Mouse (Mus musculus): ENCODE measurements around the gene Gm20538.
A peak's percentile ranks its signal among the peaks of the same experiment; 100 is the strongest.

Gm20538 gene

GRCm38 (mm10) chr19:44552731-44553130 lies at the start of gene Gm20538:
Gene Gm20538, minus strand, starts transcription at chr19:44552831.
- DNase-seq (ENCODE audit: extremely low read depth, low read depth) = no peak

DNA sequence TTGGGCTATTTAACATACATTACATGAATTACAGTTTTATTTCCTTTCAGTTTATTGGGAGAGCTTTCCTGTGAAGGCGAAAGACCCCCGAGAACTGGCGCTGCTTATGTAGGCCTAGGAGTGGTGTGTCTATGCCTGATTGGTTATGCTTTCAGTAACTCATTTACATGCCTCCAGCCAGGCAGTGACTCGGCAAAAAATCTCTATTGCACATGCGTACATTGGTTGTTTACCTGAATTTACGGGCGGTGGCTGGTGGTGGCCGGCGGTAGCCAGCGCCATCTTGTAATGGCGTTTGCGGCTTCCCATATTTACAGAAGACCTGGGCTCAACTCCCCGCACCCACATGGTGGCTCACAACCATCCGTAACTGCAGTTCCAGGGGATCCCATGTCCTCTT lies 41.5 kb upstream of the Gm20538 start:
- no peak for DNase-seq (ENCODE audit: extremely low read depth, low read depth)

GRCm38 (mm10) chr19:44591638-44592037 lies 39.0 kb upstream of the Gm20538 start:
- DNase-seq (ENCODE audit: extremely low read depth, low read depth) = no peak

DNA sequence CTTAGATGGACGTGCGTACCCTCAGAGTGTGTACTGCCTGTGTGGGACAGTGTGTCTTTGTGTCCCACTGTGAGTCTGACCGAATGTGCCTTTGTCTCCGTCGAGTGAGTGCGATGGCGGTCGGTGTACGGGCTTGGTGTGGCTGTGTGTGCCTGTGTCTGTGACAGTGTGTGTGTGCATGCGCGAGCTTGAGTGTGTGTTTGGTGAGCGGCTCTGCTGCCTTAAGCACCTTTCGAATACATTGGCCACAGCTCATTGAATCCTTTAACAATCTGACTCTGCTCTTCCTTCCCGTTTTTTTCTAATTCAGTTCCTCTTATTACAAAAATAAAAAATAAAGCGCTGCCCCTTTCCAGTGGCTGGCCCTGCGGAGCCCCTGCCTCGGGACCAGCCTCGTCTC lies 38.4 kb upstream of the Gm20538 start:
- no peak for DNase-seq (ENCODE audit: extremely low read depth, low read depth)

GRCm38 (mm10) chr19:44589591-44590223 lies 37.1 kb upstream of the Gm20538 start:
- DNase-seq (ENCODE audit: extremely low read depth, low read depth) = no peak

DNA sequence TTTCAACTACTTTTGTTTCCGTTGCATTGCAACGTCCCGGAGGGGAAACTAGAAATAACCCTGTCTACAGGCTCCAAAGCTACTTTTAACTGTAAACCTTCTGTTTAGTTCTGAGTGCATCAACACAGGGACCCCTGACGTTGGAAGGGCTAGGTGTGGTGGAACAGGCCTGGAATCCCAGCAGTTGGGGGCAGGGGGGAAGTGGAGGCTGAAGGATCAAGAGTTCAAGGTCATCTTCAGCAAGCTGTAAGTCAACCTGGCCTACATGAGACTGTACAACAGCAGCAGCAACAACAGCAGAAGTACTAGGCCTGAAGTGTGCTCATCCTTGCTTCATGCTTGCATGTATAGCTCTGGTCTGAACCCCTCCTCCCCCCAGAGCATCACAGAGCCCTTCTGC lies 35.4 kb upstream of the Gm20538 start:
- DNase-seq (ENCODE audit: extremely low read depth, low read depth) = no peak

DNA sequence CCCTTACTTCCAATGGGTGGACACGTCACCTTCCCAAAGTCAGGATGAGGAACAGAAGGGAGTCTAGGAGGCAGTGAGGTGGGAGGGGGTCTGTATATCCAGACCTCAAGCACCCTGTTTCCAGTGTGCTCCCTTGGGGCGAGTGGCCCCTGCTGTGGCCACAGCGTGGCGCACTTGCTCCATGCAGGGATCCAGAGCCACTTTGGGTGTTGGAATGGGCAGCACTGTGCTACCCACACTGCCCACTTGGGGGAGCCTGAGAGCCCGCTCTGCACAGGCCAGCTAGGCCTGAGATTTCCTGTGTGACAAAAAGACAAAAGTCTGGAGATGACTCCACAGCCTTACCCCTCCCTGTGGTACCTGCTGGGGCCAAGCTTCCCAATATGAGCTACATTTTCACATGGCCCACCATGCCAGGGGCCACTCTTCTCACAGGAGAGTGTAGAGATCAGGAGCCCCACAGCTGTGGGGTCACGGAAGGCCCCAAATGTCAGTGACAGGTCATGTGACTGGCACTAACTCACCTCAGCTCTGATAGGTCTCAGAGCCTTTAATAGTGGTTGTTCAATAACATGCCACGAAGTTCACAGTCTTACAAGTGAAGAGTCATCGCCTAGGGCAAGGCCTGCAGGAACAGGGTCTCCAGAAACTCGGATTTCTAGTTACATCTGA lies 30.1 kb upstream of the Gm20538 start:
- peak; percentile 65 for DNase-seq (ENCODE audit: extremely low read depth, low read depth)

DNA sequence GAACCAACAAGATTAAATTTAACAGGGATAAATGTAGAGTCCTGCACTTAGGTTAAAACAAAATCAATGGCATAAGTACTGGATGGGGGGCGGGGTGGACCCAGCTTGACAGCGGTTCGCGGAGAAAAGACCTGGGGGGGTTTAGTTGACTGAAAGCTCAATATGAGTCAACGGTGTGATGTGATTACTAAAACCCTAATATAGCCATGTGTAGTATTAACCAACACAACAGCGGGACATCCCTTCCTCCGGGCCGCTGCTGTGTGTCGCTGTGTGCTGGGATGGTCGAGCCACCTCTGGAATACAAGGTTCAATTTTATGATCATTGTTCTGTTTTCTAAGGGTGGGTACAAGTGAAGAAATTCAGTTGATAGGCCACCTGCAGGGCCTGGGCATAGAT lies 29.5 kb upstream of the Gm20538 start:
- DNase-seq (ENCODE audit: extremely low read depth, low read depth) = no peak

- DNase-seq (ENCODE audit: extremely low read depth, low read depth) = no peak
These were observed 25.4 kb upstream of the Gm20538 start for GRCm38 (mm10) chr19:44578038-44578437.

- no peak for DNase-seq (ENCODE audit: extremely low read depth, low read depth)
These were observed 23.6 kb upstream of the Gm20538 start for GRCm38 (mm10) chr19:44576275-44576674.

DNA sequence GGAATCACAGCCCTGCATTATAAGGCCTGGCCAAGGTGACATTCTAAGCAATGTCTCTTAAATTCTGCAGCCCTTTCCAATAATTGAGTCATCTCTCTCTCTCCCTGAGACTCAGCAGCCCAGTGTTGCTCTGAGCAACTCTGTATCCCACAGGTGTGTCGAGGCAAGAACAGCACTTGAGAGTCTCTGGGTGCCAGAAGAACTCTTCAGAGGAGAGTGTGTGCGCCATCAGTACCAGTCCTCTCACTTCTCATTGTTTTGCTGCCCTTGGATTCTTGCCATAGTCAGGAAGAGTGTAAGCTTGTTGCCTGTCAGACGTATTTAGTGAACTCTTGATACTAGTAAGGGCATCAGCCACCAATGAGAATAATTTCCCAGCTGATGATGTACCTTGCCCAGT lies 15.1 kb upstream of the Gm20538 start:
- DNase-seq (ENCODE audit: extremely low read depth, low read depth) = no peak

- no peak for DNase-seq (ENCODE audit: extremely low read depth, low read depth)
These were observed 11.4 kb upstream of the Gm20538 start for GRCm38 (mm10) chr19:44564006-44564405.

- DNase-seq (ENCODE audit: extremely low read depth, low read depth) = peak; percentile 97
These were observed 10.1 kb upstream of the Gm20538 start, which contains the start of gene Hif1an for GRCm38 (mm10) chr19:44562652-44563206. Gene Hif1an, plus strand, starts transcription at chr19:44562850.

DNA sequence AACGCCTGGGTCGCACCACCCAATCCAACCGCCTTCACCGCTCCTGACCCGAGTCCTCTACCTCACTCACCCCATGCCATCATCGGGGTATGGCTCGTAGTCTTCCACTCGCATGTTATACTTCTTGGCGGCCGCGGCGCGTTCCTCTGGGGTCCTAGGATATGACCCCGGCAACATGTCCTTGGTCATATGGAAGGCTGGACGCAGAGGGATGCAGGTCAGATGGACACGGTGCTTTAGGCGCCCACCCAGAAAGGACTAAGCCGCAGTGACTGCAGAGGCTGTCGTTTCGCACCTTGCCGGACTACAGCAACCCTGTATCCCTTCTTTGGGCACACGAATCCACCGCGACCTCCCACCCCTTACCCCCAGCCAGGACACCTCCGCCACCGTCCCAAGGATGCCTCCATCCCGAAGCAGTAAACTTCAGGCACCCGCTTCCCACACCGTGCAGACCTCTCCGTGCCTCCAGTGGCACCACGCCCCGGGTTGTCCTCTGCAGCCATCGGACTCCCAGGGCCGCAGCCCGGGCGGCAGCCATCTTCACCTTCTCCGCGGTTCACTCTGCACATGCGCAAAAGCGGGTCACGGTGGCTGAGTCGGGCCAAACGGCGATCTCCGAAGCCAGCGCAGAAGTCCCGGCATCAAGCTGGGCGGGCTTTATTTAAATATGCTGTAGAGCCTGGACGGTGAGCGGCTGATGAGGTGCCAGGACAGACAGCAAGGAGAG lies 2.4 kb upstream of the Gm20538 start, which contains the start of gene Ndufb8:
Gene Ndufb8 (minus strand): TSS at position 580 of the 730 bp plus-strand sequence.
- peak; percentile 89 for DNase-seq (ENCODE audit: extremely low read depth, low read depth)

DNA sequence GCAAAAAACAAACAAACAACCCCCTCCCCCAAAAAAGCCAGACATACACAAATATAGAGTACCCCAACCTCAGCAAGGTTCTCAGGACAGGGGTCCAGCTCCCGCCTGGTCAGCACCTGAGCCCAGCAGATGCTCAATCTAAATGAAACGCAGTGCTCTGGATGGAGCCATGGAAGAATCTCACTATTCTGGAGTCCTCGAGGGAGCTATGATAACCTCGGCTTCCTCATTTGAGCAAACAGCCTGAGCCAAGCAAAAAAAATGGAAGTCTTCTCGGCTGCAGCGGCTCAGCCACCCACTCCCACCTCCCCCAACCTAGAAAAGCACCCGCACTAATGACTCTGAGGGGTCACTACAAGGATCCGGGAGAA lies 1.8 kb upstream of the Gm20538 start:
- DNase-seq (ENCODE audit: extremely low read depth, low read depth) = peak; percentile 56

GRCm38 (mm10) chr19:44553286-44553685 lies 655 bp upstream of the Gm20538 start:
- no peak for DNase-seq (ENCODE audit: extremely low read depth, low read depth)

- DNase-seq (ENCODE audit: extremely low read depth, low read depth) = no peak
These were observed 7.2 kb downstream of the Gm20538 start, which contains the start of gene Sec31b for GRCm38 (mm10) chr19:44545321-44546041. Gene Sec31b, minus strand, starts transcription at chr19:44545864.

- DNase-seq (ENCODE audit: extremely low read depth, low read depth) = peak; percentile 73
These were observed 7.9 kb downstream of the Gm20538 start for GRCm38 (mm10) chr19:44544775-44545174.

- DNase-seq (ENCODE audit: extremely low read depth, low read depth) = no peak
These were observed 8.3 kb downstream of the Gm20538 start for GRCm38 (mm10) chr19:44544372-44544771.

GRCm38 (mm10) chr19:44542694-44543178 lies 9.9 kb downstream of the Gm20538 start:
- no peak for DNase-seq (ENCODE audit: extremely low read depth, low read depth)

- no peak for DNase-seq (ENCODE audit: extremely low read depth, low read depth)
These were observed 15.2 kb downstream of the Gm20538 start for GRCm38 (mm10) chr19:44537416-44537815.

All from MEL-GATA-1-ER (cell line).